Mouse (Mus musculus) C2C12 (cell line): ENCODE results near the gene Rbfox2. TPM values are rescaled to one million over a fixed set of nuclear protein-coding genes. Genes with fewer than 3 reads are reported as not detected.
A peak's percentile ranks its signal among the peaks of the same experiment; 100 is the strongest.

ENCODE experiments used
- H3K27me3 ChIP-seq: one replicate; pipeline ENCODE4 v1.6.1; 2011; ENCODE audit not compliant: control insufficient read depth, insufficient read depth, insufficient read length
- H3K36me3 ChIP-seq: one replicate; pipeline ENCODE4 v1.6.1; 2011; ENCODE audit not compliant: control insufficient read depth, insufficient read depth
- H3K4me3 ChIP-seq: one replicate; pipeline ENCODE4 v1.5.1; 2011; ENCODE audit warnings: mild to moderate bottlenecking, control low read depth; ENCODE audit not compliant: poor library complexity, insufficient read depth, severe bottlenecking
- H3K79me2 ChIP-seq: one replicate; pipeline ENCODE4 v1.6.1; 2011; ENCODE audit not compliant: control insufficient read depth, insufficient read depth
- H3K79me3 ChIP-seq: one replicate; pipeline ENCODE4 v1.6.1; 2011; ENCODE audit warnings: low read depth, control low read depth
- H3ac ChIP-seq: one replicate; pipeline ENCODE3; 2011; ENCODE audit warnings: low read depth; ENCODE audit not compliant: control insufficient read depth, insufficient read length
- CEBPB ChIP-seq: IDR thresholded peaks from one replicate; pipeline ENCODE4 v1.6.1; 2011; ENCODE audit warnings: low read depth, mild to moderate bottlenecking, control low read depth, moderate library complexity
- CTCF ChIP-seq: IDR thresholded peaks from one replicate; pipeline ENCODE4 v1.5.1; 2011; ENCODE audit not compliant: control insufficient read depth, insufficient read depth, insufficient read length
- FOSL1 ChIP-seq: IDR thresholded peaks from one replicate; pipeline ENCODE4 v1.8.0; 2011; ENCODE audit warnings: mild to moderate bottlenecking, low read length; ENCODE audit not compliant: poor library complexity, insufficient read depth, severe bottlenecking
- MAX ChIP-seq: IDR thresholded peaks from one replicate; pipeline ENCODE4 v1.6.1; 2011; ENCODE audit warnings: mild to moderate bottlenecking, control low read depth
- MYOD1 ChIP-seq: IDR thresholded peaks from one replicate; pipeline ENCODE4 v1.6.1; 2011; ENCODE audit warnings: low read depth; ENCODE audit not compliant: control insufficient read depth, insufficient read length
- MYOG ChIP-seq: IDR thresholded peaks from one replicate; pipeline ENCODE4 v1.6.1; 2011; ENCODE audit not compliant: control insufficient read depth, insufficient read length; ENCODE audit errors: extremely low read depth
- USF1 ChIP-seq: IDR thresholded peaks from one replicate; pipeline ENCODE4 v1.6.1; 2011; ENCODE audit warnings: low read depth, mild to moderate bottlenecking, control low read depth, moderate library complexity
- polyA plus RNA-seq: library from polyadenylated mRNA; unstranded; fragments of >200 nt; fragmentation: generic; extraction: Trizol; gene quantifications from one replicate; pipeline ENCODE4 v1.2.1, GENCODE M21; 2012; ENCODE audit warnings: missing spikeins

Rbfox2 gene
- polyA plus RNA-seq, 1 experiment: 72.3 TPM

DNA sequence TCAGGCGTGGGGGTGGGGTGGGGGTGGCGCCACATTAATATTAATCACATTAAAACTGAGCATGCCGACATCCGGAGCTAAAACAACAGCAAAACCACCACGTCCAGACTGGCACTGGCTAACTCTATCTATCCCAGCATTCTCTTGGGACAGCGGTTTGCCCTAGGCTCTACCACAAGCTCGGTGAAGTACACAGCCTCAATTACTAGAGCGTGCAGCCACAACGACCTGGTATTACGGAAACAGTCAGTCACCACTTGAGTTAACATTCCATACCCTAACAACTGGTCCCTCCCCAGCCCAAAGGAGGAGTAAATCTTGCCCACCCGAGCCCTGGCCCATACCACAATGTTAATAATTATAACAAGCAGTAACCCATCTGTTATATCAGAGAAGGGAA is 217.6 kb downstream of the Rbfox2 start:
- Histone ChIP-seq H3K4me3 (no peak overlapping the region), H3K79me2 (peaks cover 25% of the 10 kb centered on the region), H3K36me3 (peaks cover 93% of the 10 kb centered on the region), H3K27me3 (no peaks in the 10 kb centered on the region), H3ac (no peak overlapping the region), H3K79me3 (no peaks in the 10 kb centered on the region)
- TF ChIP-seq CEBPB (no peak), MYOD1 (peak; percentile 86)

DNA sequence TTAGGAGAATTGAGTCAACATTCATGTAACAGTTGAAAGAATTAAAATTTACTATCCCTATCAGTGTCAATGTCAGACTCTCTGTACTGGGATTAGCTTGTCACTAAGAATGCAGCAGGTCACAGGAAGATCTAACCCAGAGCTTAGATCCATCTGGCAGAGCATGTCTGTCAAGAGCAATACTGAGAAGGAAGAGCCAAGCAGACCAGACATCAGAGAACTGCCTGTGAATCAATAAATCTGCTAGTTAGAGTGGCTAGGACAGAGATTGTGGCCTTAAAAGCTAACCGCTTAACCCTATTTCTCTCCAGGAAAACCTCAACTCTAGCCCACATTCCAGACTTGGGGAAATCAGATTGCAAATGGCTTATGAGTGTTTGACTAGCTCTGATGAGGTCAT is 220.3 kb downstream of the Rbfox2 start:
- Histone ChIP-seq H3K79me3 (no peaks in the 10 kb centered on the region), H3K36me3 (peaks cover 92% of the 10 kb centered on the region), H3ac (no peak overlapping the region), H3K79me2 (peaks cover 17% of the 10 kb centered on the region), H3K27me3 (no peaks in the 10 kb centered on the region), H3K4me3 (no peak overlapping the region)
- no peak for TF ChIP-seq MYOG
- TF ChIP-seq MYOD1: peak; percentile 80

DNA sequence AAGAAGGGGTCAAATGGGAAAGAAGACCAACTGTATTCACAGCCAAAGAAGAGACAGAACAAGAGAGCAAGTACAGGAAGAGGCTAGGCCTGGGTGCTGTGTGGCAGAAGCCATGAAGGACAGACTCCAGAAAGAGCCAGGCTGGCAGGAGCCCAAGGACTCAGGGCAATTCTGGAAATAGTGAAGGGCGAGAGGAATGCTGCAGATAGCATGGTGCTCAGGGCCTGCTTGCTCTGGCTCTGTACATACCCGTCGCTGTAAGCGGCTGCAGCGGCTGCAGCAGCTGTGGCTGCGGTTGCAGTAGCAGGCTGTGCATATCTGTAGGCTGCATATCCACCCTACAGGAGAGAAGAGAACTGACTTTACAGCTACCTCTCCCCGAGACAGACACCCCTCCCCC is 221.0 kb downstream of the Rbfox2 start:
- H3K36me3 ChIP-seq: peaks cover 92% of the 10 kb centered on the region

DNA sequence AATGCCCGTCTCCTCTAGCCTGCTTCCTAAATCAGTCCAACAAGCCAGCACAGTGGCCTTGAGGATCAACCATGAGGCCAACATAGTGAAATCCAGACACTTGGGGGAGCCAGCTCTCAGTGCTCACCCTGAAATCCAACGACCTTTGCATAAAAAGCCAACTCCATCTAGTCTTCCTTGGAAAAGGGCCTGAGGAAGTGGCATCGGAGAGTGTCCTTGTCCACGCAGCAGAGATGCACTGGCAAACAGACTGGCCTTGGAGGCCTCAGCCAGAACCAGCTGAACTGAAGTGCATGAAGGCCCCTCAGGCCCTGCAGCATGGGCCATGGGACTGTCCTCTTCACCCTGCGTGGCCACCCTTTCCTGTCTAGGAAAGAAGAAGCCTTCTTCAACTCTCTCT is 225.3 kb downstream of the Rbfox2 start:
- no peaks in the 10 kb centered on the region for H3K79me3 ChIP-seq
- no peaks in the 10 kb centered on the region for H3K27me3 ChIP-seq
- peaks cover 99% of the 10 kb centered on the region for H3K36me3 ChIP-seq
- H3ac ChIP-seq: no peak overlapping the region
- TF ChIP-seq FOSL1: no peak
- H3K4me3 ChIP-seq: no peak overlapping the region
- H3K79me2 ChIP-seq: peaks cover 10% of the 10 kb centered on the region

More for the DNA sequence above, 221.0 kb downstream of the Rbfox2 start:
- no peaks in the 10 kb centered on the region for H3K27me3 ChIP-seq
- H3K4me3 ChIP-seq: no peak overlapping the region
- peaks cover 17% of the 10 kb centered on the region for H3K79me2 ChIP-seq
- TF ChIP-seq CTCF (no peak), FOSL1 (no peak), MYOD1 (no peak), MYOG (no peak), USF1 (no peak), MAX (no peak), CEBPB (no peak)
- no peaks in the 10 kb centered on the region for H3K79me3 ChIP-seq
- H3ac ChIP-seq: no peak overlapping the region

DNA sequence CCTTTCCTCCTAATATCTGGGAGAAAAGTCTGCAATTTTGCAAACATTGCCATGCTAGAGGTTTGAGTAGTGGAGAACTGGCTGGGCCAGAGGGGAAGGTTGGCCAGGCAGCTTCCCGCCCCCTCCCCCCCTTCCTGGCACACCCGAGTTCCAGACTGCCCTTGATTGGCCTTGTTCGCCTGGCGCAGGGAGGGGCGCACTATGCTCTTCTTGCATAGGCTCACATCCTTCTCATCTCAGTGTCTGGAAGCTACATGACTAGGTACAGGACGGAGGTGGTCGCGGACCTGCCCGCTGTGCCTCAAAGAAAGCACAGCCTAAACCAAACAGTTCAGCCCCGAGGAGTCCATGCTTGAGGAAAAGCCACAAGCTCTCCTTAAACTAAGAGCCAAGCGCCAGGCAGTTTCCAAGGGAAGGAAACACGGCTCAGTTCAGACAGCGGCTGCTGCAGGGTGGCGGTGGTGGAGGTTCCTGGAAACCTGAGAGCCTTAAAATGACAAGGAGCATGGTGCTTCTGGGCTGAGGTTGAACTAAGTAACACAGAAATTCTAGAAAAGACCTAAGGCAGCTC is 226.0 kb downstream of the Rbfox2 start:
- peaks cover 99% of the 10 kb centered on the region for H3K36me3 ChIP-seq
- H3K4me3 ChIP-seq: no peak overlapping the region
- H3K27me3 ChIP-seq: no peaks in the 10 kb centered on the region
- peaks cover 10% of the 10 kb centered on the region for H3K79me2 ChIP-seq
- TF ChIP-seq CTCF (no peak), USF1 (no peak), FOSL1 (no peak), MAX (no peak), MYOD1 (no peak), MYOG (no peak)
- no peak overlapping the region for H3ac ChIP-seq
- H3K79me3 ChIP-seq: no peaks in the 10 kb centered on the region

DNA sequence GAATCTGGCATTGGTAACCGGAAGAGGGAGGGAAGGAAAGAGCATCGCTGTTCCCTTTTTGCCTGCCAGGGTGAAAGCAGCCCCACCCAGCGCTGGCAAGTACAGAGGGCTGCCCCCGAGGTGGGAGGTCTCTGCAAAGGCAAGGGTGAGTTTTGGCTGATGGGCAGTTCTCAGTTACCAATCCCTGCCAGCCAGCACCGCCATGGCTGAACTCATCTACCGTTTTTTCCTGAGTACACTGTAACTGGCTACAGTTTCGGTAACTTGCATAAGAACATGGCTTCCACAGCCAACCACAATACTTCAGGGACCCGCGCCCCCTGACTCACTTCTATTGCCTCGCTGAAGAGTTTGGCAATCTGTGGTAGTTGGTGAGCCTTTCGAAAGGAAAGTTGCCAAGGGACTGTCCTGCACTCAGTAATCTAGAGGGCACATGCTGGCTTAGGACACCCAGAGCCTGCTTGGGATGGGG is 226.9 kb downstream of the Rbfox2 start:
- Histone ChIP-seq H3K27me3 (no peaks in the 10 kb centered on the region), H3K79me3 (no peaks in the 10 kb centered on the region), H3K4me3 (no peak overlapping the region), H3K79me2 (peaks cover 10% of the 10 kb centered on the region), H3ac (no peak overlapping the region), H3K36me3 (peaks cover 97% of the 10 kb centered on the region)
- no peak for TF ChIP-seq MYOG
- TF ChIP-seq CEBPB: peak; percentile 37
